Mouse (Mus musculus) v-Abl transformed pro-B cells (cell line): ENCODE measurements around the gene Eps15l1.

Experiments
- in situ Hi-C, 2 experiments: fragments of 400-800 bp; cut with MboI; formaldehyde crosslinking; loops; one replicate each; pipeline ENCODE4 v1.15.1; 2025; ENCODE audit not compliant: unreplicated experiment in 2 of 2

Gene Eps15l1

DNA sequence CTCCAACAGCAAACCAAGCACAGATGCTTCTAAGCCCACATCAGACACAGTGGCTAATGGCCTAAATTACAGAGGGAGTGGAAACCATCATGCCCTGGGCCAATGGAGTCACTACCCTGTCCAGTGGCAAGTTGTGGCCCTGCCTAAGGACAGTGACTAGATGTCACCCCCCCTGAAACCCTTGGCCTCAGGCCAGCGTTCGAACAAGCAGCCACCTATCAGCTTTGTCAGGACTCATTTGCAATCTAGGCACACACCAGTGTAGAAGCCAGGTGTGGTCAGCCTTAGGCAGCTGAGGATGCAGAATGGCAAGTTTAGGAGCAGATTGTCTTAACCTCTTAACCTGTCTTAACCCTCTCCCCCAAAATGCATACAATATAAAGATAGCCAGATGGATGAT lies 6.0 kb downstream of the Eps15l1 start:
- in situ Hi-C loops = no loop called here

DNA sequence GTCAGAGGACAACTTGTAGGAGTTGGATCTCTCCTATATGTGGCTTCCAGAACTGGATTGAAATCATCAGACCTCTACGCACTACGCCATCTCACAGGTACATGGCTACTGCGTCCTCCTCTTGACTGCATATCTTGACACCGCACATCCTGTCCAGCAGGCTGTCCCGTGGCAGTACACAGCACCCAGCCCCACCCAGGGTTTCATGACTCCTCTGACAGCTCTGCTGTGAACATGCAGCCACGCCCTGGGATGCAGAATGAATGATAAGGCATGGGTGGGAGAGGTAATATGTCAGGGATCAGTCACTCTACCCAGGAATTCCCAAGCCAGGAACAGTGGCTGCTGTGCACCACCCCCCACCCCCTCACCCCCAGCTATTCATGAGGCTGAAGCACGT lies 7.4 kb downstream of the Eps15l1 start:
- in situ Hi-C loops = no loop called here

DNA sequence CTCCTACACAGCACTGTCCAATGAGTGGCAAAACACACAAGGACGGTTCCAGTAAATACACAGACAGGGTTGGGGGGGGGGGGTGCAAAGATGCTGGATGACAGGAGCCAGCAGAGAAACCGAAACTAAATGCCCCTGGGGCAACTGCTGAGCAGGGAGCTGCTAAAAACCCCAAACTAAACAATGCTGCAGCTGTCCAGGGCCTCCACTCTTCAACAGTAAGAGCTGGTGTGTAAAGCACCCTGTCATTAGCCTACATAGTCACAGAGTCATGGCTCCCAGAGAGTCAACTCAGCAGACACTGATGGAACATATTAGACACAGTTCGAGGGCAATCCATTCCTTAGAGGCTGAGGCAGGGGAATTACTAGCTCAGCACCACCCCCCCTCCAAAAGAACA lies 11.8 kb downstream of the Eps15l1 start:
- in situ Hi-C loops = no loop called here

DNA sequence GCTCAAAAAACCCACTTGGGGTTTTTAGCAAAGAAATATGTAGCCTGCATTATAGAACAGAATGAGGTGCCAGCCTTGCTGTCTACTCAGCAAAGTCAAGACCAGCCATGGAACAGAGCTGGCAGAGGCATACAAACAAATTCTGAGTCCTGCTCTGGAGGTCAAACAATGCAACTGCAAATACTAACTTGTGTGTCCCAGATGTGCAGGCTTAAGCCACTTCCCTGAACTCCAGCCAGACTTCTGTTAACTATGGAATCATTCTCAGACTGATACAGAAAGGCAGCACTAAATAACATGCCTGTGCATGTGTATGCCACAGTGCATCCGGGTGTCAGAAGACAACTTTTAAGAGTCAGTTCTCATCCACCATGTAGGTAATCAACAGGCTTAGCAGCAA lies 13.4 kb downstream of the Eps15l1 start:
- in situ Hi-C loops = no loop called here

DNA sequence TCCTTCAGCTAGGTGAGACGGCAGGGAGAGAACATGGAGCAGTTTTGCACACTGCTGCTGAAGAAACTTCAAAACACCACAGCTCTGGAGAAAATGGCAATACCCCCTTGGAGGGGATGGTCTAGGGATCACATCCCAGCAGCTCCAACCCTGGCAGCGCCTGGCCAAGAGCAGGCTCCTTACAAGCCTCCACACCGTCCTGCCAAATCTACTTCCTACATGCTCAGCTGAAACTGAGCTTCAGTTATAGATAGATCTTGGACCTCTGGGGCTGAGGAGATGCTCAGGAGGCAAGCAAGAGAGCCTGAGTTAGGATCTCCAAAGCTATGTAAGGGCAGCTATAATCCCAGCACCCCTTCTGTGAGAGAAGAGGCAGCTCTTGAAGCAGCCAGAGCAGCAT lies 18.3 kb downstream of the Eps15l1 start:
- in situ Hi-C loops = no loop called here

DNA sequence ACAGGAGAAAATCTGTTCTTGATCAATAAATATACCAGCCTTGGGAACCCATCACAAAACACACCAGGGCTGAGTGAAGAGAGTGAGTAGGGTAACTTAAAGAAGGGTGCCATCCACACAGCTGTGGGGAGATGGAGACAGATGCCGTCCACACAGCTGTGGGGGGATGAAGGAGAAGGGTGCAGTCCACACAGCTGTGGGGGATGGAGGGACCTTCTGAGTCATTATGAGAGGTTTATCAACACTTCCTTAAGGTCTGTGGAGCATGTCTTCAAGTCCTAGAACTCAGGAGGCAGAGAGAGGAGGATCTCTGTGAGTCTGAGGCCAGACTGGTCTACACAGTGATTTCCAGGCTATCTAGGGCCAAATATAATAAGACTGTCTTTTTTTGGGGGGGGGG lies 19.9 kb downstream of the Eps15l1 start:
- in situ Hi-C loops = no loop called here

DNA sequence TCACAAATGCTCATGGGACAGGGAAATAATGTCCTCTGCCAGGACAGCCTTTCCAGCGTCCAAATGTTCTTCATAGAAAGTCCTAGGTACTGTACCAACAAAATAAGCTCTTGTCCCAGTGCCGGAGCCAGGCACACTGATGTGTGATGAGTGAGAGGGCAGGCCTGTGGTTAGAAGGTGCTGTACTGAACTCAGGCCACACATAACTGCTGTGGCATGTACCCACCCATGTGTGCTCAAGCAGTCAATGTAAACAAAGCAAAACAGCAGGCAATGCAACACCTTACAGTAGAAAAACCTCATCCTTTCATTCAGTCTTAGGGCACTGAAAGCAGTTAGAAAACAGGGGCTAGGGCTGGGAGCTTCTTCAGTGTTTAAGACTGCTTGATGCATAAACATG lies 35.5 kb downstream of the Eps15l1 start:
- in situ Hi-C loops = loop anchor here (25.0 kb wide), 1 partner anchor 1248 kb away; no protein-coding TSS in a partner anchor

DNA sequence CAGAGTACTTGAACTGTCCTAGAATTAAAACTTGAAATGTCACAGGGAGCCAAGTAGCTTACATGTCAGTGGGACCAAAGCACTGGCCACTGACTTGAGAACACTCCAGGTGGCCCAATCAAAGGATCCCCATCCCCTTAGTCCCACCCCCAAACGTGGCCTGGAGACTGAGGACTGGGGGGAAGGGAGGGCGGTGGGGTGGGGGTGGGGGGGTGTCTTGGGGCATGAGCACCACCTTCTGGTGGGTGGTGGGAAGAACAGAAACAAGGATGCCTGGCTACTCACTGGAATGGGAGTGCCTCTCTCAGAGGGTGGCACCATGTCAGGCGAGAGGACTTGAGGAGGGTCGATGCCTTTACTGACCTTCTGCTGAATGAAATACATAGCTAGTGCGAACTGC lies 38.9 kb downstream of the Eps15l1 start:
- in situ Hi-C loops = loop anchor here (25.0 kb wide), 1 partner anchor 1245 kb away; no protein-coding TSS in a partner anchor

DNA sequence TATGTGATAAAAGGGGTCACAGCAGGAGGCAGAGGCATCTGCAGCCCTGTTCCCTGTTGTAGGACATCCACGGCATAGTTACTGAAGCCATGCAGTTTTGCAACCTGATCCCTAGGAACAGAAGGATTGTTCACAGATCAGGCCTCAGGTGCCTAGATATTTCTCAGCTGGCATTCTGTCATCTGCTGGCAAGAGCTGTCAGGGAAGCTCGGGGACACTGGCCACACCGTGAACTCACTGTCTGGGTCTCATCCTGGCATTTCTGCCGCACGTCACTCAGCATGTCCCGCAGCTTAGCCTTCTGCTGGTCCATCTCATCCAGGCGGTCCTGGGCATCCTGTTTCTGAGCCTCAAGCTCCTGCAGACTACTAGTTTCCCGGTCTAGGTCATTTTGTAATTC lies 40.6 kb downstream of the Eps15l1 start:
- in situ Hi-C loops = loop anchor here (25.0 kb wide), 1 partner anchor 1243 kb away; no protein-coding TSS in a partner anchor

DNA sequence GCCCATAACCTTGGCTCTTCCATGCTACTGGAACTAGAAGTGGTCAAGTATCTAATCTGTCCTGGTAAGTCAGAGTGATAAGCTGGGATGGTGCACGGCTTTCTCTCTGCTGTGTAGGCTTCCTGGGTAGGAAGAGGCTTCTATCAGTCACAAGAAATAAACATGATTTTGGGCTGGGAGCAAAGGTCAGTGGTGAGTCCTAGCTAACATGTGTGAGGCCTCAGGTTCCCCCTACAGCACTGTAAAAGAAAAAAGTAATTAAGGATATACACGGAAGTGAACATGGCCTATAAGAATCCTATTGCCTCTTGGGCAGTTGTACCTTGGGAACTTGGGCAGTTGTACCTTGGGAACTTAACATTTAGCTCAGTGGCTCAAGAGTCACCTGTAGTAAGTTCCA lies 44.4 kb downstream of the Eps15l1 start:
- in situ Hi-C loops = loop anchor here (25.0 kb wide), 1 partner anchor 1240 kb away; no protein-coding TSS in a partner anchor

DNA sequence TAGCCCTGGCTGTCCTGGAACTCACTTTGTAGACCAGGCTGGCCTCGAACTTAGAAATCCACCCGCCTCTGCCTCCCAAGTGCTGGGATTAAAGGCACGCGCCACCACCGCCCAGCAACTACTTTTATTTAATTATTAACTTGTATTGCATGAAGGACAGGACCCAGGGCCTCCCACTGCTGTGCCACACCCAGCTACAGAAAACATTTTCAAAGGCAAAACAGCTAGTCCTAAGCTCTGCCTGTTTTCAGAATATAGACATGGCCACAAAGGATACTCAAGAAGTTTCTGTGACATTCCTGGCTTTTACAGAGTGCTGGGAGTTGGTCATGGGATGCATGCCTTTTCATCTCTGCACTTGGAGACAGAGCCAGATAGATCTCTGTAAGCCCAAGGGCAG lies 45.0 kb downstream of the Eps15l1 start:
- in situ Hi-C loops = loop anchor here (25.0 kb wide), 1 partner anchor 1239 kb away; no protein-coding TSS in a partner anchor

DNA sequence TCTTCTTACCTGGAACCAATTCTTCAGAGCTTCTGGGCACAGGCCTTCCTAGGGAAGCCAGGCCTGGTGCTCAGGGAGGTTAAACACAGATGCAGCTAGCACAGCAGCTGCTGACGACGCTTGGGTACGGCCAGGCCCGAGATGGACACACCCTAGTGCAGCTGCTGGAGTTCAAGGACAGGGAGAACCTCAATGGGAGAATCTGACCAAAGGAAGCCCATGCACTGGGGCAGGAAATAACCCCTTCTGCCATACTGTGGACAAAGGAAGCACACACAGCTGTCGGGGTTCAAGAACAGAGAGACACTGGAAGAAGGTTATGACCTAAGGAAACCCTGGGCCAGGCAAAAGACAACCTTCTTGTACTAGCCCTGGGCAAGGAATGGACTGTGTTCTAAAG lies 46.1 kb downstream of the Eps15l1 start:
- in situ Hi-C loops = loop anchor here (25.0 kb wide), 1 partner anchor 1238 kb away; no protein-coding TSS in a partner anchor

DNA sequence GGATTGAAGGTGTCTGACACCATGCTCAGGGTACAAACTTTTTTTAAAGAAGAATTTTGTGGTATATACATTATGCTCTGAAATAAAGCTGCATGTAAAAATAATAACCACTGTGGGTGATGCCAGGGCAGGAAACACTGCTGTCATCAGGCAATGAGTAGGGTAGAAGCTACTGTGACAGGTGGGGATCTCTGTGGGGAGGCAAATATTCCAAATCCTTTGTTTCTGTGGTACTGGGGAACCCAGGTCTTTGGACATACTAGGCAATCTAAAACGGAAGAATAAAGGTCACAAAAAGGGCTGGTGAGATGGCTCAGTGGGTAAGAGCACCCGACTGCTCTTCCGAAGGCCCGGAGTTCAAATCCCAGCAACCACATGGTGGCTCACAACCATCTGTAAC lies 48.9 kb downstream of the Eps15l1 start:
- in situ Hi-C loops = loop anchor here in 1 of 2 experiments (5.0 kb wide), 1 partner anchor 195 kb away; no protein-coding TSS in a partner anchor

DNA sequence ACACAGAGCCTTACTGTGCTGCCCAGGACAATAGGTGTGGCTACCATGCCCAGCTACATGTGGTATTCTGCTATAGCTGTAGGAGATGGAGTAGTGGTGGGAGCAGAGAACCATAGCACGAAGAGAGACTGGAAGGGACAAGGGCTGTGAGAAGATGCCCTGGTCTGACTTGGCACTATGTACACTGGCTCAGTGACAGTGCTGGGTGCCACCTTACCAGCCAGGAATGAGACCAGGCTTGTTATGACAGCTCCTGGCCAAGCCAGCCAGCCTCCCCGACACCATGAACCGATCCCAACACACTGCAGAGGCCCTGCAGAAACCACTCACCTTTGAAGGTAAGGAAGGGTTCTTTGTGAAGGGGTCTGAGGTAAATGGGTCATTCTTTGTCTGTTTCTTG lies 49.9 kb downstream of the Eps15l1 start:
- in situ Hi-C loops = loop anchor here in 1 of 2 experiments (5.0 kb wide), 1 partner anchor 194 kb away; no protein-coding TSS in a partner anchor

DNA sequence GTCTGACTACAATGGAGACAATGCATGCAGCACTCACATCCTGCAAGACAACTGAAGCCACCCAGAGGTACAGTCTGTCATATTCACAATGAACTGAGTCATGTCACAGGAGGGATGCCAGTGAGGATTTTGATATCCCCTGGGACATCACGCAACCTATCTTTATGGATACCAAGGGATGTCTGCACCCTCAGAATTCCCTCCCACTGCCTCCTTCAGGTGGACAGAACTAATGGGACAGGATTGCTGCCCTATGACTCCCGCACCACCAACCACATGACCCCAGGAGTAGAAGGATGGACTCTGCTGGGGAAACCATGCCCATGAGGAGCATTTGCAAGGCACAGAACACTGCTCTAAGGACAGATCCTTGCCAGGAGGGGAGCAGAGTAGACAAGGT lies 54.8 kb downstream of the Eps15l1 start:
- in situ Hi-C loops = loop anchor here (5.0 to 10.0 kb wide), 4 partner anchors 99 to 662 kb away; partner anchors contain the start of gene B3gnt3 (in 1 of the 2)

DNA sequence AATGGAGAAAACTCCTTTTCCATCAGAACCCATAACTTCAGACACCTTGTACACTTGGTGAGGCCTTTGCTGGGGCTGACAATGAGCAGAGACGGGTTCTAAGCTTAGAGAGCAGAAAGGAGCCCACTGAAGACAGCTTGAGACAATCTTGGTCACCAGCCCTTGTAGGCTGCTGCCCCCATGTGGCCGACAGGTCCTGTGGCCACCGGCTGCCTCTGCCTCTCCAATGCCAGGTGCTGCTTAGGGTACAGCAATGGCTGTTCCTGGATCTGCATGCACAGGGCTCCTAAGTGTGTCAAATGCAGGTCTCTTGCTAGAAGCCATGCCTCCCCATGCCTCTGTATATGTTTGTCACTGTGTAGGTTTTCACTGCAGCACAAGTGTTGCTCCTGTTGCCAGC lies 55.4 kb downstream of the Eps15l1 start:
- in situ Hi-C loops = loop anchor here (5.0 to 10.0 kb wide), 4 partner anchors 99 to 661 kb away; partner anchors contain the start of gene B3gnt3 (in 1 of the 2)

DNA sequence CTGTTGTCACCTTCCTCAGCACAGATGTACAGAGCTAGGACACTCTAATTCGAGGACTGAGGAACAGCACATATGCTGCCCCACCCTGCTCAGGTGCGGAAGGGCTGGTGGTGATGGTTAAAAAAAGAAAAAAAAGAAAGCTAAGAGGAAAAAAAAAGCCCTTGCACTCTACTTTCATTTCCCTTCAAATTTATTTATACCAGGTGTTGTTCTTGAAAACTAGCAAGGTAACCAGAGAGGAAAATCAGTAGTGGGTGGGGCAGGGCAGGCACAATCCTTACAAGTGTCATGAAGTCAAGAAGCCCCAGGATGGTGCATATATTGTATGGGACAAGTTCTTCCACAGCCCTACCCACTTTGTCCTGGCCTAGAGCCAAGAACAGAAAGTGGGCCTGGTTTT lies 56.2 kb downstream of the Eps15l1 start:
- in situ Hi-C loops = loop anchor here (5.0 to 10.0 kb wide), 4 partner anchors 98 to 660 kb away; partner anchors contain the start of gene B3gnt3 (in 1 of the 2)

DNA sequence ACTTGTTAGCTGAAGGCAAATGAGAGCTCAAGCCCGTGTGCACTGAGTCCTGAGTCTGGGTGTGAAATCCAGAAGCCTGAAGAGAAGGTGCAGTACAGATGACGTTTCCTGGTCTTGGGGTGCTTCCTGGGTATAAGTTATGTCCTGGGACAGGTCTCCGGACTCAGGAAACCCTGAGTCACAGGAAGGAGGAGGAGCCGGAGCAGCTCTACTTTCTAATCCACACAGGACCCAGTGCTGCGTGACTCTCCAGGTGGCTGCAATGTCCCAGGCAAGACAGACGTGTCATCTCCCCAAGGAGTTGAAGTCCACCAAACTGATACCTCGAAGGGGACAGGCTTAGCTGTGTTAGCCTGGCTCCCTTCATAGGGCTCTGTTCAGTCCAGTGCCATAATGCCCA lies 57.8 kb downstream of the Eps15l1 start:
- in situ Hi-C loops = loop anchor here in 1 of 2 experiments (10.0 kb wide), 1 partner anchor 659 kb away; the partner anchor contains the start of gene B3gnt3

DNA sequence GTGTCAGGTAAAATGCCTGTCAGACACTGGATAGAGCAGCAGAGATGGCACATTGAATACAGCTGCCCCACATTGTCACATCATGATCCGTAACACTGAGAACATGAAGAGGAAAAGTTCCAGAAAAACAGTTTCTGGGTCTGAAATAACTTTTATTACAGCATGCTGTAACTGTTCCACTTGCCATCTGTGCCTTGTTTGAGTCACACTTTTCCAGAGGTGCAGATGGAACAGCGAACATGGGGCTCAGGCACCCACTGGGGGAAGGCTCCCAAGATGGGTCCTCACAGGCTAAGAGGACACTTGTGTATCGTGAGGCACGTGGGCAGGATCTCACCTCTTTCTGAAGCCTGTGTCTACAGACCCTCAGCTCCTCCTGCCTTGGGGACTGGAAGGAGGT lies 58.5 kb downstream of the Eps15l1 start:
- in situ Hi-C loops = loop anchor here in 1 of 2 experiments (10.0 kb wide), 1 partner anchor 658 kb away; the partner anchor contains the start of gene B3gnt3

DNA sequence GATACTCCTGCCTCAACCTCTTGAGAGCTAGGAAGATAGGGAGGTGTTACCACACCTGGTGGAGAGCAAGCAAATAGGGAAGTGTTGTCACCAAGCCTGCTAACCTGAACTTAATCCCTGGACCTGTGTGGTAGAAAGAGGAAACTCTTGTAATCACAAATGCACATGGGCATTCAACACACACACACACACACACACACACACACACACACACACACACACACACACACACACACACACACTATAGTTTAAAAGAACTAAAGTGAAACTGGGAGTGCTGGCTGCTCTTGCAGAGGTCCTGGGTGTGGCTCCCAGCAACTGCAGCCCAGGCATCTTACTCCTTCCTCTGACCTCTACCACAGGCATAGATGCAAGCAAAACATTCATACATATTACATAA lies 61.1 kb downstream of the Eps15l1 start:
- in situ Hi-C loops = loop anchor here in 1 of 2 experiments (10.0 kb wide), 1 partner anchor 655 kb away; the partner anchor contains the start of gene B3gnt3

DNA sequence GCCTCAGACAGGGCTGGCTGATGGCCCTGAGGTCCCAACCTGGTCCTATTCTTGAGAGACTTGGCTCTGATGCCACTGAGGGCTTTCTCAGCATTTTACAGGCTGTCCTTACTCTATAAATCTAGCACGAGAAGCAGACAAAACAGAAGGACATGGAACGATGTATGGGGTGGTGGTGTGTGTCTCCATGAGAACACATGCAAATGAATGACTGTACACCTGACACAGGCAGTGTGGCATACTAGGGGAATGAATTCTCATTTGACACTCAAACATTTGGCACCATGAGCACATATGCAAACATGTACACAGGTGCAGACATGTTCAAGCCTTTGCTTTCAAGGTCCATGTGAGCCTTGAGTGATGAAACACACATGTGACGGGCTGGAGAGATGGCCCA lies 64.7 kb downstream of the Eps15l1 start:
- in situ Hi-C loops = no loop called here

DNA sequence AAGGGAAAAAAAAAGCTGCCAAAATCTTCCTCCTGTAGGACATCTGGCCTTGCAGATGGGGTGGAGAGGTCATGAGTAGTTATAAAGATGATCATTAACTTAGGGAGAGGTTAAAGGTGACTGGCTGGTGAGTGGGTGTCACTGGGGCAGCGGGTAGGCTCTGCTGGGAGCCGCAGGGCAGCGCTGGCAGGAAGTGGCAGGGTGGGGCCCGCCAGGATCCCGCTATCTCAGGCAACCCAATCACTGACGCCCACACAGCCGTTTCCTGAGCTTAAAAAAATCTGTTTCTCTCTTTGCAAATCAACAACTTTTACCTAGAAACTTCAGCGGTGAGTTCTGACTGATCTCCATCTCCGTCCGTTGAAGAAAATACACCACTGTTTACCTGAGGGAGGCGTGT lies 67.0 kb downstream of the Eps15l1 start:
- in situ Hi-C loops = loop anchor here (5.0 kb wide), 2 partner anchors 47 to 52 kb away; partner anchors contain the start of gene Gm10282 (in 1 of the 2)
